Mouse (Mus musculus): ENCODE data around the gene Fntb. TPM values are rescaled to one million over a fixed set of nuclear protein-coding genes. Genes with fewer than 3 reads are reported as not detected.

The Fntb gene
- polyA plus RNA-seq, 1 experiment from 2014 or later = 30.7 TPM

GRCm38 (mm10) chr12:76874826-76875225 is 109.4 kb downstream of the Fntb start:
- Histone ChIP-seq H3K4me2 (no peak overlapping the region), H3K9me3 (replicated peaks) (no peaks in the 10 kb centered on the region), H3K4me3 (no peak overlapping the region), H3K27ac (no peak overlapping the region), H3K9ac (no peak overlapping the region), H3K36me3 (peaks cover 19% of the 10 kb centered on the region), H3K27me3 (replicated peaks) (no peaks in the 10 kb centered on the region), H3K4me1 (no peaks in the 10 kb centered on the region)
- ATAC-seq = no peak
- 69% methylated on average over 9 of the region's 9 CpGs for WGBS (ENCODE audit: insufficient replicate concordance)

- Histone ChIP-seq H3K9me3 (replicated peaks) (no peaks in the 10 kb centered on the region), H3K36me3 (peaks cover 14% of the 10 kb centered on the region), H3K4me3 (no peak overlapping the region), H3K27me3 (replicated peaks) (no peaks in the 10 kb centered on the region), H3K4me1 (no peaks in the 10 kb centered on the region), H3K9ac (no peak overlapping the region), H3K4me2 (no peak overlapping the region), H3K27ac (no peak overlapping the region)
- 0 out of 2 replicates have a peak, but pooled peaks have one; percentile 10 for ATAC-seq
- WGBS (ENCODE audit: insufficient replicate concordance) = 13% methylated on average over 5 of the region's 5 CpGs
These were observed 113.9 kb downstream of the Fntb start for GRCm38 (mm10) chr12:76879242-76879641.

- ATAC-seq = no peak
- H3K9ac ChIP-seq = no peak overlapping the region
- H3K4me3 ChIP-seq = no peak overlapping the region
- H3K27ac ChIP-seq = no peak overlapping the region
- H3K9me3 ChIP-seq (replicated peaks) = no peaks in the 10 kb centered on the region
- H3K4me1 ChIP-seq = no peaks in the 10 kb centered on the region
- WGBS (ENCODE audit: insufficient replicate concordance) = 81% methylated on average over 4 of the region's 4 CpGs
- no peaks in the 10 kb centered on the region for H3K27me3 ChIP-seq (replicated peaks)
- peaks cover 17% of the 10 kb centered on the region for H3K36me3 ChIP-seq
- no peak overlapping the region for H3K4me2 ChIP-seq
These were observed 114.7 kb downstream of the Fntb start for GRCm38 (mm10) chr12:76880131-76880530.

- H3K36me3 ChIP-seq = peaks cover 19% of the 10 kb centered on the region
- no peaks in the 10 kb centered on the region for H3K4me1 ChIP-seq
- no peaks in the 10 kb centered on the region for H3K27me3 ChIP-seq (replicated peaks)
- no peak overlapping the region for H3K4me3 ChIP-seq
- no peaks in the 10 kb centered on the region for H3K9me3 ChIP-seq (replicated peaks)
- WGBS (ENCODE audit: insufficient replicate concordance) = 81% methylated on average over 9 of the region's 9 CpGs
- no peak overlapping the region for H3K9ac ChIP-seq
- no peak for ATAC-seq
- no peak overlapping the region for H3K27ac ChIP-seq
- H3K4me2 ChIP-seq = no peak overlapping the region
These were observed 118.4 kb downstream of the Fntb start for GRCm38 (mm10) chr12:76883824-76884223.

- no peak overlapping the region for H3K9ac ChIP-seq
- no peak for ATAC-seq
- H3K36me3 ChIP-seq = peaks cover 20% of the 10 kb centered on the region
- H3K27ac ChIP-seq = no peak overlapping the region
- H3K27me3 ChIP-seq (replicated peaks) = no peaks in the 10 kb centered on the region
- no peak overlapping the region for H3K4me3 ChIP-seq
- H3K9me3 ChIP-seq (replicated peaks) = no peaks in the 10 kb centered on the region
- no peak overlapping the region for H3K4me2 ChIP-seq
- peaks cover 9% of the 10 kb centered on the region for H3K4me1 ChIP-seq
- 81% methylated on average over 4 of the region's 4 CpGs for WGBS (ENCODE audit: insufficient replicate concordance)
These were observed 119.7 kb downstream of the Fntb start for GRCm38 (mm10) chr12:76885103-76885502.

- no peak overlapping the region for H3K27ac ChIP-seq
- peaks cover 10% of the 10 kb centered on the region for H3K4me1 ChIP-seq
- peaks cover 37% of the 10 kb centered on the region for H3K36me3 ChIP-seq
- H3K9ac ChIP-seq = no peak overlapping the region
- no peak overlapping the region for H3K4me3 ChIP-seq
- no peak overlapping the region for H3K4me2 ChIP-seq
- 64% methylated on average over 7 of the region's 7 CpGs for WGBS (ENCODE audit: insufficient replicate concordance)
- H3K9me3 ChIP-seq (replicated peaks) = no peaks in the 10 kb centered on the region
- H3K27me3 ChIP-seq (replicated peaks) = no peaks in the 10 kb centered on the region
- ATAC-seq = no peak
These were observed 121.4 kb downstream of the Fntb start for GRCm38 (mm10) chr12:76886826-76887225.

GRCm38 (mm10) chr12:76887941-76888340 is 122.6 kb downstream of the Fntb start:
- WGBS (ENCODE audit: insufficient replicate concordance) = 88% methylated on average over 12 of the region's 12 CpGs
- Histone ChIP-seq H3K4me2 (no peak overlapping the region), H3K4me1 (peaks cover 10% of the 10 kb centered on the region), H3K4me3 (no peak overlapping the region), H3K36me3 (peaks cover 46% of the 10 kb centered on the region), H3K27me3 (replicated peaks) (no peaks in the 10 kb centered on the region), H3K9me3 (replicated peaks) (no peaks in the 10 kb centered on the region), H3K27ac (no peak overlapping the region), H3K9ac (no peak overlapping the region)
- ATAC-seq = no peak

GRCm38 (mm10) chr12:76889404-76890184 is 124.2 kb downstream of the Fntb start:
- no peak overlapping the region for H3K27ac ChIP-seq
- H3K27me3 ChIP-seq (replicated peaks) = no peaks in the 10 kb centered on the region
- H3K4me1 ChIP-seq = peaks cover 10% of the 10 kb centered on the region
- H3K9ac ChIP-seq = no peak overlapping the region
- ATAC-seq = peak; percentile 49; the same call in 1 of the 2 replicates
- H3K4me3 ChIP-seq = no peak overlapping the region
- 78% methylated on average over 11 of the region's 11 CpGs for WGBS (ENCODE audit: insufficient replicate concordance)
- H3K9me3 ChIP-seq (replicated peaks) = no peaks in the 10 kb centered on the region
- peaks cover 37% of the 10 kb centered on the region for H3K36me3 ChIP-seq
- H3K4me2 ChIP-seq = no peak overlapping the region

GRCm38 (mm10) chr12:76891160-76891559 is 125.8 kb downstream of the Fntb start:
- Histone ChIP-seq H3K36me3 (peaks cover 40% of the 10 kb centered on the region), H3K27ac (no peak overlapping the region), H3K9ac (no peak overlapping the region), H3K4me3 (no peak overlapping the region), H3K4me2 (no peak overlapping the region), H3K27me3 (replicated peaks) (no peaks in the 10 kb centered on the region), H3K9me3 (replicated peaks) (no peaks in the 10 kb centered on the region), H3K4me1 (peaks cover 15% of the 10 kb centered on the region)
- 81% methylated on average over 3 of the region's 3 CpGs for WGBS (ENCODE audit: insufficient replicate concordance)
- no peak for ATAC-seq

- no peak overlapping the region for H3K9ac ChIP-seq
- no peak for ATAC-seq
- H3K27me3 ChIP-seq (replicated peaks) = no peaks in the 10 kb centered on the region
- peaks cover 45% of the 10 kb centered on the region for H3K36me3 ChIP-seq
- H3K9me3 ChIP-seq (replicated peaks) = no peaks in the 10 kb centered on the region
- no peak overlapping the region for H3K4me3 ChIP-seq
- H3K27ac ChIP-seq = no peak overlapping the region
- H3K4me2 ChIP-seq = no peak overlapping the region
- 82% methylated on average over 16 of the region's 16 CpGs for WGBS (ENCODE audit: insufficient replicate concordance)
- H3K4me1 ChIP-seq = peaks cover 15% of the 10 kb centered on the region
These were observed 127.7 kb downstream of the Fntb start for GRCm38 (mm10) chr12:76892910-76893695.

- 80% methylated on average over 10 of the region's 10 CpGs for WGBS (ENCODE audit: insufficient replicate concordance)
- Histone ChIP-seq H3K4me3 (no peak overlapping the region), H3K9me3 (replicated peaks) (no peaks in the 10 kb centered on the region), H3K36me3 (peaks cover 61% of the 10 kb centered on the region), H3K27ac (no peak overlapping the region), H3K4me2 (no peak overlapping the region), H3K4me1 (peaks cover 7% of the 10 kb centered on the region), H3K27me3 (replicated peaks) (no peaks in the 10 kb centered on the region), H3K9ac (no peak overlapping the region)
- no peak for ATAC-seq
These were observed 129.6 kb downstream of the Fntb start for GRCm38 (mm10) chr12:76894792-76895559.

GRCm38 (mm10) chr12:76895777-76896176 is 130.4 kb downstream of the Fntb start:
- WGBS (ENCODE audit: insufficient replicate concordance) = 77% methylated on average over 7 of the region's 7 CpGs
- Histone ChIP-seq H3K4me2 (no peak overlapping the region), H3K27me3 (replicated peaks) (no peaks in the 10 kb centered on the region), H3K9ac (no peak overlapping the region), H3K4me1 (0 out of 2 replicates have a peak, but pooled peaks cover 5% of the 10 kb centered on the region), H3K4me3 (no peak overlapping the region), H3K9me3 (replicated peaks) (no peaks in the 10 kb centered on the region), H3K36me3 (peaks cover 62% of the 10 kb centered on the region), H3K27ac (no peak overlapping the region)
- no peak for ATAC-seq
